Mouse (Mus musculus) hindbrain, embryonic 11.5 days (tissue): ENCODE results near the gene Serpinf1. TPM values are rescaled to one million over a fixed set of nuclear protein-coding genes. Genes with fewer than 3 reads are reported as not detected.
A peak's percentile ranks its signal among the peaks of the same experiment; 100 is the strongest.

Experiments
- ATAC-seq: fragments of 200-750 bp; cut with Nextera tagmentation; 2 replicates; pipeline ENCODE4 v1.8.0; 2017; ENCODE audit warnings: mild to moderate bottlenecking, moderate TSS enrichment, moderate library complexity; ENCODE audit not compliant: low FRiP score
- DNase-seq: peaks from one replicate; pipeline ENCODE4 v3.0.0-alpha.2; 2015; ENCODE audit warnings: low spot score
- H3K27ac ChIP-seq: fragments of 300-500 bp; sonication (generic); 2 replicates; pipeline ENCODE4 v1.5.1; 2014; ENCODE audit warnings: mild to moderate bottlenecking, low read depth, low read length
- H3K27me3 ChIP-seq: fragments of 300-500 bp; sonication (generic); 2 replicates; pipeline ENCODE4 v1.6.1; 2014; ENCODE audit warnings: mild to moderate bottlenecking, low read length, moderate library complexity, mixed read lengths; ENCODE audit not compliant: control insufficient read depth, insufficient read depth
- H3K36me3 ChIP-seq: fragments of 300-500 bp; sonication (generic); 2 replicates; pipeline ENCODE4 v1.6.1; 2014; ENCODE audit warnings: mild to moderate bottlenecking, low read length, moderate library complexity, mixed read lengths; ENCODE audit not compliant: control insufficient read depth, insufficient read depth
- H3K4me1 ChIP-seq: fragments of 300-500 bp; sonication (generic); replicated peaks from 2 replicates; pipeline ENCODE4 v1.6.1; 2014; ENCODE audit warnings: low read length, mixed read lengths; ENCODE audit not compliant: control insufficient read depth, insufficient read depth
- H3K4me2 ChIP-seq: fragments of 300-500 bp; sonication (generic); replicated peaks from 2 replicates; pipeline ENCODE4 v1.6.1; 2014; ENCODE audit warnings: mild to moderate bottlenecking, low read depth, low read length
- H3K4me3 ChIP-seq: fragments of 300-500 bp; sonication (generic); 2 replicates; pipeline ENCODE4 v1.5.1; 2014; ENCODE audit warnings: low read depth, low read length
- H3K9ac ChIP-seq: fragments of 300-500 bp; sonication (generic); 2 replicates; pipeline ENCODE4 v1.6.1; 2014; ENCODE audit warnings: low read depth, low read length
- H3K9me3 ChIP-seq: fragments of 300-500 bp; sonication (generic); 2 replicates; pipeline ENCODE4 v1.6.1; 2016; ENCODE audit warnings: low read length; ENCODE audit not compliant: control insufficient read depth
- WGBS: fragments of 180-500 bp; shearing (Covaris S2); extraction: QIAGEN DNeasy Blood & Tissue Kit; methylation state at CpG from one replicate; pipeline ENCODE4 v1.1.7; 2014; 5-methylcytosine and 5-hydroxymethylcytosine counted together
- polyA plus RNA-seq: library from polyadenylated mRNA; unstranded; fragments of >200 nt; fragmentation: Nextera tagmentation; extraction: Ambion mirVana; gene quantifications from 2 replicates; pipeline ENCODE4 v1.2.1, GENCODE M21; 2014

Serpinf1 gene
- polyA plus RNA-seq, 1 experiment from 2014 or later = 90.5 TPM

DNA sequence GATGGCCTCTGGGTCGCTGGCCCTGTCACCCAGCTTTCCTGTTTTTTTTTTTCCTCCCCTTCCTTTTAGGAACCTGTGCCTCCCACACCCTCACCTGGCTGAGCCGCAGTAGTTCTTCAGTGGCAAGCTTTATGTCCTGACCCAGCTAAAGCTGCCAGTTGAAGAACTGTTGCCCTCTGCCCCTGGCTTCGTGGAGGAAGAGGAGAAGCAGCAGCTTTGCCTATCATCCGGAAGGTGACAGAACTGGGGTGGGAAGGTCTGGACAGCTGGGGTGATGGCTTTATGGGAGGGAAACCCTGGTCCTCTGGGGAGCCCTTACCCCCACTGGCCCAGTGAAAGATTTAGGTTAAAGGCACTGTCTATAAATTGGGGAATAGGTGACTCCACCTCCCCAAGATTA, 41.1 kb upstream of the Serpinf1 start:
- no peak overlapping the region for H3K4me3 ChIP-seq

GRCm38 (mm10) chr11:75462865-75463336, 40.4 kb upstream of the Serpinf1 start:
- H3K27me3 ChIP-seq = no peaks in the 10 kb centered on the region
- H3K9ac ChIP-seq = no peak overlapping the region
- peak overlapping the region; percentile 68 for H3K4me3 ChIP-seq
- H3K4me2 ChIP-seq = peak overlapping the region; percentile 67
- no peak overlapping the region for H3K27ac ChIP-seq
- peaks cover 10% of the 10 kb centered on the region for H3K4me1 ChIP-seq
- H3K9me3 ChIP-seq = no peaks in the 10 kb centered on the region
- H3K36me3 ChIP-seq = no peaks in the 10 kb centered on the region
- 6% methylated on average over 9 of the region's 9 CpGs for WGBS
- peak; percentile 77 for DNase-seq
- ATAC-seq = no peak

More for the DNA sequence above, 41.1 kb upstream of the Serpinf1 start:
- Histone ChIP-seq H3K27me3 (no peaks in the 10 kb centered on the region), H3K9ac (no peak overlapping the region), H3K9me3 (no peaks in the 10 kb centered on the region), H3K4me2 (no peak overlapping the region), H3K36me3 (no peaks in the 10 kb centered on the region), H3K27ac (no peak overlapping the region), H3K4me1 (peaks cover 10% of the 10 kb centered on the region)
- WGBS = 64% methylated on average over 4 of the region's 4 CpGs
- no peak for ATAC-seq
- no peak for DNase-seq

- H3K27me3 ChIP-seq = no peaks in the 10 kb centered on the region
- peak; percentile 15 for DNase-seq
- H3K4me2 ChIP-seq = peak overlapping the region; percentile 67
- H3K4me3 ChIP-seq = peak overlapping the region; percentile 68
- no peaks in the 10 kb centered on the region for H3K9me3 ChIP-seq
- H3K9ac ChIP-seq = peak overlapping the region; percentile 67
- WGBS = 2% methylated on average over 15 of the region's 16 CpGs
- no peak for ATAC-seq
- H3K36me3 ChIP-seq = no peaks in the 10 kb centered on the region
- H3K4me1 ChIP-seq = peaks cover 10% of the 10 kb centered on the region
- H3K27ac ChIP-seq = no peak overlapping the region; the same call in 1 of the 2 replicates
These were observed 39.8 kb upstream of the Serpinf1 start for GRCm38 (mm10) chr11:75462253-75462783.

- peak overlapping the region; percentile 67 for H3K9ac ChIP-seq
- H3K27me3 ChIP-seq = no peaks in the 10 kb centered on the region
- H3K4me3 ChIP-seq = peak overlapping the region; percentile 68
- H3K4me2 ChIP-seq = peak overlapping the region; percentile 67
- no peaks in the 10 kb centered on the region for H3K9me3 ChIP-seq
- no peaks in the 10 kb centered on the region for H3K36me3 ChIP-seq
- no peak for DNase-seq
- H3K27ac ChIP-seq = peak overlapping the region; percentile 43
- ATAC-seq = peak; percentile 62
- peaks cover 10% of the 10 kb centered on the region for H3K4me1 ChIP-seq
- under 1% methylated on average over 29 of the region's 30 CpGs for WGBS
These were observed 39.3 kb upstream of the Serpinf1 start for GRCm38 (mm10) chr11:75461743-75462252.

- Histone ChIP-seq H3K4me2 (peak within 1 kb of the TSS; percentile 67), H3K36me3 (no peaks in the 10 kb centered on the region), H3K4me3 (peak within 1 kb of the TSS; percentile 68), H3K27me3 (no peaks in the 10 kb centered on the region), H3K9ac (peak within 1 kb of the TSS; percentile 67), H3K9me3 (no peaks in the 10 kb centered on the region), H3K4me1 (peaks cover 10% of the 10 kb centered on the region), H3K27ac (peak within 1 kb of the TSS; percentile 82)
- under 1% methylated on average over 46 of the region's 46 CpGs for WGBS
- ATAC-seq (peak; percentile 96), DNase-seq (peak; percentile 99)
These were observed 38.6 kb upstream of the Serpinf1 start, which contains the start of gene Tlcd2 for GRCm38 (mm10) chr11:75460844-75461742. Gene Tlcd2, plus strand, starts transcription at chr11:75461715.

DNA sequence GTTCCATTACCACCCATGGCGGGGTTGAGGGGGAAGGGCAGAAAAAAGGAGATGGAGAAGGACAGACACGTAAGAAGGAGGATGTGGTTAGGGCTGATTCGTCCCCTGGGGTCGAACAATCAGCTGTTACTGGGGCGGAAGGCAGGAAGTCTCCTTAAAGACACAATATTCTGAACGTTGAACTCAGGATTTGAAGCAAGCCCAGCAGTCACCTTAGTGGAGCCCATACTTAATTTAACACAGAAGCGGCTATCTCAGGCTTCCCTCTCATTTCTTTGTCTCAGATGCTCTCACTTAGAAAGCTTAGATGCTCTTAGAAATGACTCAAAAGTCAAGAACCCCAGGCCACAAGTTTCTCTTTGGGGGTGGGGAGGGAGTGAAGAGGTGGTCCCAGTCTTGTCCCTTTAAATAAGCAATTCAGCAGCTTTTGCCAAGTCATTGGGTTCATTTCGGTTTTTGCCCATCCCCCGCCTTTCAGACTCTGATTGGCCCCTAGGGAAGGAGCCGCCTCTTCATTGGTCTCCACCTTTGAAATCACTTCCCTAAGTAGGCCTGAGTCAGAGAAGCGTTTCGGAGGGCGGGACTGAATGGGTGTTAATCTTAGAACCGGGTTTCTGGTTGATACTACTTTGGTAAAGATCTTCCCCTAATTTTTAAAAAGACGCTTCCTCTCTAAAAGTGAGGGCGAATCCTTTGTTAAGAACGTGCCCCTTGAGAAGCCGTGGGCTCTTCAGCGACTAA, 37.8 kb upstream of the Serpinf1 start:
- ATAC-seq = peak; percentile 25; the same call in 1 of the 2 replicates
- Histone ChIP-seq H3K27ac (peak overlapping the region; percentile 82), H3K27me3 (no peaks in the 10 kb centered on the region), H3K4me2 (peak overlapping the region; percentile 57), H3K9ac (peak overlapping the region; percentile 46), H3K4me1 (peaks cover 10% of the 10 kb centered on the region), H3K4me3 (peak overlapping the region; percentile 68), H3K36me3 (no peaks in the 10 kb centered on the region), H3K9me3 (no peaks in the 10 kb centered on the region)
- 3% methylated on average over 19 of the region's 19 CpGs for WGBS
- DNase-seq = peak; percentile 88

DNA sequence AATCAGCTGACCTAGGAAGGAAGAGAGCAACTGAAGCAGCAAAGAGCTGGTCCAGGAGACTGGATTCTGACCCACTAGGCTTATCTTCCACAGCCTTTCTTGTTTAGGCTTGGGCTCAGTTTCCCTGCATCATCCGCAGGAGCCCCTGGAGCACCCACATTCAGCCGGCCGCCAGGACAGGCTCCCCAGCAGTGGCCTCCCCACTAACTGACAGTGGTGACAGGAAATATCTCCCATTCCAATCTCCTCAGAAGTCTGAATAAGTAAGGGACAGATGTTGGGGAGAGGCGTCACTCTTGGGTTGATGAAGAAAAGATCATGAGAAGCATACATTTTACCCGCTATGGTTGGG, 37.2 kb upstream of the Serpinf1 start:
- H3K4me3 ChIP-seq = peak overlapping the region; percentile 68; the same call in 1 of the 2 replicates
- ATAC-seq = no peak
- peak overlapping the region; percentile 57; the same call in 1 of the 2 replicates for H3K4me2 ChIP-seq
- H3K9ac ChIP-seq = peak overlapping the region; percentile 9; the same call in 1 of the 2 replicates
- no peak for DNase-seq
- no peaks in the 10 kb centered on the region for H3K9me3 ChIP-seq
- H3K27ac ChIP-seq = peak overlapping the region; percentile 49; the same call in 1 of the 2 replicates
- H3K27me3 ChIP-seq = no peaks in the 10 kb centered on the region
- peaks cover 10% of the 10 kb centered on the region for H3K4me1 ChIP-seq
- H3K36me3 ChIP-seq = no peaks in the 10 kb centered on the region
- WGBS = 30% methylated on average over 5 of the region's 5 CpGs

DNA sequence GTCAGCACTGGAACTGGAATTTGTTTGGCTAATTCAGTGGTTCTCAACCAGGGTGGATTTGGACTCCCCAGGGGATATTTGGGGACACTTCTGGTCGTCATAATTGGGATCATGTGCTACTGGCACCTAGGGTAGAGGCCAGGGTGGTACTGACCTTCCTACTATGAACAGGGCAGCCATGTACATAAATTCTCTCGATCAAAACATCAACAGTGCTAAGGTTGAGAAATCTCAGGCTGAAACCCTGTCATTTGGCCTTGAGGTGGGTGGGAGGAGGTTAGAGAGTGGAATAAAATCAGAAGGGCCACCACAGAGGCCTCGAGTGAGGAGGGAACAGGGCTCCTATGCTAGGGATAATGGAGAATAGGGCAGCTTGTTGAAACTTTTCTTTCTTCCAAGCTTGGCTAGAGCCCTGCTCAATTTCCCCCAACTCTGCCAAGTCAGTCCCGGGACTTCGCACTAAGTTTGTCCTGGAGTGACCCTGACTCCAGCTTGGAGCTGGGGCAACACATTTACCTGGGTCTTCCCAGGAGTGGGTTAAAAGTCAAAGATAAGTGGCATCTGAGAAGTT, 36.7 kb upstream of the Serpinf1 start:
- DNase-seq = no peak
- Histone ChIP-seq H3K4me1 (peaks cover 10% of the 10 kb centered on the region), H3K4me3 (no peak overlapping the region), H3K27ac (no peak overlapping the region), H3K4me2 (no peak overlapping the region), H3K36me3 (no peaks in the 10 kb centered on the region), H3K9me3 (no peaks in the 10 kb centered on the region), H3K9ac (no peak overlapping the region), H3K27me3 (no peaks in the 10 kb centered on the region)
- no peak for ATAC-seq
- WGBS = 77% methylated on average over 5 of the region's 5 CpGs
